Mouse (Mus musculus) testis, adult 2 months (tissue): ENCODE measurements around the gene Ppp1r37.

ENCODE experiments used
- CTCF ChIP-seq: fragments of 200-500 bp; IDR thresholded peaks from 2 replicates; pipeline ENCODE4 v1.5.1; 2012; ENCODE audit warnings: low read depth, mild to moderate bottlenecking, inconsistent platforms, low read length, moderate library complexity; ENCODE audit not compliant: control insufficient read depth, insufficient read depth, insufficient replicate concordance
- POLR2A ChIP-seq: fragments of 200-500 bp; IDR thresholded peaks from 2 replicates; pipeline ENCODE4 v1.6.1; 2012; ENCODE audit warnings: low read depth, mild to moderate bottlenecking, inconsistent platforms, low read length, moderate library complexity; ENCODE audit not compliant: control insufficient read depth

- TF ChIP-seq CTCF, result no peak
- no peak for TF ChIP-seq POLR2A
Observed at GRCm38 (mm10) chr7:19552443-19552842, 10.4 kb downstream of the Ppp1r37 start.
